Mouse (Mus musculus) bone marrow macrophage, adult 2 months (primary cell): ENCODE data around the gene Kbtbd12.

Experiments used
- CTCF ChIP-seq: IDR thresholded peaks from 2 replicates; pipeline ENCODE4 v1.5.1; 2012; ENCODE audit warnings: low read depth, mild to moderate bottlenecking, low read length, moderate library complexity
- POLR2A ChIP-seq: IDR thresholded peaks from 2 replicates; pipeline ENCODE4 v1.6.1; 2012; ENCODE audit warnings: mild to moderate bottlenecking, low read depth, low read length, borderline replicate concordance

GRCm38 (mm10) chr6:88641346-88641920, 3.7 kb upstream of the Kbtbd12 start:
- no peak for TF ChIP-seq CTCF
- TF ChIP-seq POLR2A: no peak
